Mouse (Mus musculus): ENCODE measurements around the gene Exd1.
A peak's percentile ranks its signal among the peaks of the same experiment; 100 is the strongest.

Exd1 gene

DNA sequence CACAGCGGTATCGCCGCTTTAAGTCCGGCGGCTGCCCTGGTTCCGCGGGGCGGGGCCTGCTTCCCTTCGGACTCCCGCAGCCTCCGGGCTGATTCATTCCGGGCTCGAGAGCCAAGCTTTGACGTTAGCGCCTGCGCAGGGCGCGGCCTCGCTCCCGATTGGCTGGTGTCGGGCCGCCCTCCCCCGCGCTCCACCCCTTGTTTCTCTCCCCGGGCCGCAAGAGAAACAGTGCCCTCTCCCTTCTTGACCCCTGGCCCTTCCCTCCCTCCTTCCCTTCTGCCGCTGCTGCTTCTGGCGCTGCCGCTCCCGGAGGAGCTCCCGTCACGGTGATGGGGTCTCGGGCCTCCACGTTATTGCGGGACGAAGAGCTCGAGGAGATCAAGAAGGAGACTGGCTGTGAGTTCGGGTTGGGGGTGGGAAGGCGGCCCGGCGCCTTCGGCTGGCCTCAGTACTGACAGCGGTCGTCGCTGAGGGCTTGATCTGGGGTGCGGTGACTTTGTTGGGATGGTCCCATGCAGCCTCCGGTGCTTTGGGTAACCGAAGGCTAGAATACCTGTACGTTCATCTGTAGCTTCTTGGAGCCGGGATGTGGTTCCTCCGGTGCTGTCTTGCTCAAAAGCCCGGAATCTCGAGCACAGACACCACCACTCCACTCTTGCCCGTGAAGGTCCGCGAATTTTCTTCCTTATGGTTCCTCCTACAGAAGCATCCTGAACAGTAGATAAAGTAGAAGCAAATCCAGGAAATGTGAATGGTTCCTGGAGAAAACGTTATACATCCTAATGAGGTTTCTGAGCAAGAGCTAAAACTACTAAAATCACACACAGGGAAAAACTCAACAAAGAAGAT is at the start of gene Exd1, which contains the start of gene Chp1:
Exd1 (minus strand) TSS at position 106 of the 849 bp plus-strand sequence.
Chp1 (plus strand) TSS at position 176 of the 849 bp plus-strand sequence.
- peak; percentile 98 for DNase-seq (ENCODE audit: low spot score)

DNA sequence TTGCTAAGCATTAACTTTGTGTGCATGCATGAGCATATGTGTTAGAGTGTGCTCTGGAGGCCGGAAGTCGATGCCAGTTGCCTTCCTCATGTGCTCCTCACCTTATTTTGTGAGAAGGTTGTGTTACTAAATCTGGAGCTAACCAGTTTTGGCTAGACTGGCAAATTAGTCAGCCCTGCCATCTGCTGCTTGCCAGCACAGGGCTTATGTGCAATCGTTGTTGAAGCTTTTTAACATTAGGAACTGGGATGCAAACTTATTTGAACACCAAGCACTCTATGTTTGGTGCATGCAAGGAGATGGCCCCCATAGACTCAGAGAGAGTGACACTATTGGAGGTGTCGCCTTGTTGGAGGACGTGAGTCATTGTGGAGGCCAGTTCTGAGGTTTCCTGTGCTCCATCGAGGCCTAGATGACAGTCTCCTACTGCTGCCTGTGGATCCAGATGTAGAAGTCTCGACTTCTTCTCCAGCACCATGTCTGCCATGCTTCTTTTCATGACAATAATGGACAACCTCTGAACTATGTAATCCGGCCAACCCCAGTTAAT is 49.4 kb upstream of the Exd1 start:
- DNase-seq (ENCODE audit: low spot score), result no peak

DNA sequence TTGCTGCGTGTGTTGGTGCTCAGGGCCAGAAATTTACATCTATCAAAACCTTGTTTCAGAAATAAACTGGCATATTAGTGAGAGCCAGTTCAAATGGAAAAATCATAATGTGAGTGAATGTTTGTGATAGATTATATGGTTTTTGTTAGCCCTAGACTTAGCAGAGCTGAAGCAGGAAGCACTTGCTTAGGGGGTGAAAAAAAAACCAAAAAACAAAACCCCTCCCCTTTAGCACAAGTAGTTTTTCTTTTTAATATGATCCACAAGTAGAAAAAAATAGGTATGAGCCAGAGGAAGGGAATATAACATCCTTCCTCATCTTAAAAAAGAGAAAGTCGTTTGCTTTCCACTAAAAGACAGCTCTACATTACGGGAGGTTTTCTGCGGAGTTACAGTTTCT is 47.9 kb upstream of the Exd1 start:
- DNase-seq (ENCODE audit: low spot score), result no peak

DNA sequence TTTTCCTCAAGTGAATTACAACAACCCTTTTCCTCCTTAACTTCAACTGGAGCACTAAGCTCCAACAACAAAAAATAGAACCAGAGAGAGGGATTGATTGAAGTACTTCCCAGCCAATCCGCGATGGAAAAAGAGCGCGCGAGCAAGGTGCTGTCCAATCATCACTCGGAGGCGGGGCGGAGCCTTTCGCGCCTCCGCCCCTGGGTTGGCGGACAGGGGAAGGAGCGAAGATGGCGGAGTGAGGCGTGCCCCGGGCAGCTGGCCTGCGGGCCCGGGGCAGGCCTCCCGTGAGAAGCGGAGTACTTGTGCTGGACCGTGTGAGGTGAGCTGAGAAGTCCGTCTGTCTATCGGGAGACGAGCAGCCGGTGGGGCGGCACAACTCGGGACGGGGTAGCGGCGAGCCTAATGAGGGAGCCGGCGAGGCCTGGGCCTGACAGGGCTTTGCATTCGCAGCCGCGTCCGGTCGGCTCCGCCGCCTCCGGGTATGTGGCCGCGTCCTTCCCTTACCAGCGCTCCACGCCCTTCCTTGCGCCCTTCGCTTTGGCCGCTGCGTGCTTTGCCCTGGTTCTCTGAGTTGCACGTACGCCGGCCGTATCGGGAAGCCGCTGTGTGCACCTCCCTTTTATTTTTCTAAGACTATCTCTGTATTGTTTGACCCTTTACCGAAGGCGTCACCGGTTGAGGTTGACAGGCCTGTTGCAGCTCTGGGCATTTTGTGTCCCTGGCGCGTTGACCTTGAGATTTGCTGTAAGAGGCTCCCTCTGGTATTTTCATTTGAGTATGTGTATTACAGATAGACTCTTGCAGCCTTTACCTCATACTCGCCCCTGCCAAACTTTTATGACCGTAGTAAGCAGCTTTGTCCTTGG is 46.9 kb upstream of the Exd1 start:
- DNase-seq (ENCODE audit: low spot score), result peak; percentile 97

DNA sequence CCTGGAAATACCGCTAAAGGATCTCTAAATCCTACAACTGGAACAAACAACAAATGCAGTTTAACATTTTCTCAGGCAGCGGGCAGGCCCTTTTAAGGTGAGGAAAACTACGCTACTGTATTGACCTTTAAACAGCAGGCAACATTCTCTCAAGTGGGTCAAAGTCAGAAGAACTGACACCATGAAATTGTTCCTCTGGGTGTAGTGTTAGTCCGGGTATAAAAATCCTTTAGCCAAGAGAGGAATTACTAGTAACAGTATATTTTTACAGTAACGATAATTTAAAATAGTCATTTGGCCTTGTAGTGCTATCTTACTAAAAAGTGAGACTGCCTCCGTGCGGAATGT is 46.3 kb upstream of the Exd1 start:
- no peak for DNase-seq (ENCODE audit: low spot score)

DNA sequence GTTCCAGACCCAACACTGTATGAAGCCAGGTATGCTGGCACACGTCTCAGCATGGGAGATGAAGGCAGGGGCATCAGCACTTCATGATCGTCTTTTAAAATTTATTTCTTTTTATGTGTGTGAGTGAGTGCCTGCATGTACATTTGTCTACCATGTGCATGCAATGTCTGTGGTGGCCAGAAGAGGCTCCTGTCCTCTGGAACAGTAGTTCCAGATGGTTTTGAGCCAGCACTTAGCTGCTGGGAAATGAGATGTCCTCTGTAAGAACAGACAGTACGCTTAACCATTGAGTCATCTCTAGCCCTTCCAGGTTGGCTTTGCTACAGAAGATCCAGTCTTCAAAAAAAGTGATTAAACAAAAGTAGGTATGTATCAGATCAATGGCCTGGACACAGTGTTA is 43.8 kb upstream of the Exd1 start:
- DNase-seq (ENCODE audit: low spot score), result no peak

GRCm38 (mm10) chr2:119587383-119587782 is 40.0 kb upstream of the Exd1 start:
- peak; percentile 49 for DNase-seq (ENCODE audit: low spot score)

DNA sequence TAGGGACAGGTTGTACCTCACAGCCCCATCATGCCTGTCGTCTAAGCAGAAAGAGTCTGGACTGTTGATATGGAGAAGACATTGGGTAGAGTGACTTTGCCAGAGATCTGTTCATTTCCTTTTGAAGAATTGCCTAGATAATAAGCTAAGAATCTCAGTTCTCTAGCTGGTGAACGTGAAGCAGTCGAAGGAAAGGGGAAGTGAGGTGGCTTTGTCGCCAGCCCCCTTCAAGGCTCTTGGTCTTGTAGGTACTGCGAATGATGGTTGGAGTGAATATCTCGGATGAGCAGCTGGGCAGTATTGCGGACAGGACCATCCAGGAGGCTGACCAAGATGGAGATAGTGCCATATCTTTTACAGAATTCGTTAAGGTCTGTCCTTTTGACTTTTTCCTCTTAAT is 36.9 kb upstream of the Exd1 start:
- DNase-seq (ENCODE audit: low spot score), result no peak

GRCm38 (mm10) chr2:119583439-119583838 is 36.0 kb upstream of the Exd1 start:
- no peak for DNase-seq (ENCODE audit: low spot score)

DNA sequence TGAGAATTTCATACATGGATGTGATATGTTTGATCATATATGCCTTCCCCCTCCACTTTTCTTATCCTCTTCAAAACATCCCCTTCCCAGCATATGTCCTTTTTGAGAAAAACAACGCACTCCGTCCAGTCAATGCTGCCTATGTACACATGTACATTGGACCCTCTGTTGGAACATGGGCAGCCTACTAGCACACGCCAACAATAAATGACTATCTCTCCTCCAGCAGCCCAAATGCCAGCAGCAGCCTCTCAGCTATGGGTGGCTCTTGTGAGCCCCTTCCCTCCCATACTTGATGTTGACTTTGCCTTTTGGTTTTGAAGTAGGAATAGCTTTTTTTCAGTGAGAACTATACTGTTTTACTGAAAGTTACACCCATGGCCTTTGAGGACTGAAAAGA is 34.1 kb upstream of the Exd1 start:
- no peak for DNase-seq (ENCODE audit: low spot score)

DNA sequence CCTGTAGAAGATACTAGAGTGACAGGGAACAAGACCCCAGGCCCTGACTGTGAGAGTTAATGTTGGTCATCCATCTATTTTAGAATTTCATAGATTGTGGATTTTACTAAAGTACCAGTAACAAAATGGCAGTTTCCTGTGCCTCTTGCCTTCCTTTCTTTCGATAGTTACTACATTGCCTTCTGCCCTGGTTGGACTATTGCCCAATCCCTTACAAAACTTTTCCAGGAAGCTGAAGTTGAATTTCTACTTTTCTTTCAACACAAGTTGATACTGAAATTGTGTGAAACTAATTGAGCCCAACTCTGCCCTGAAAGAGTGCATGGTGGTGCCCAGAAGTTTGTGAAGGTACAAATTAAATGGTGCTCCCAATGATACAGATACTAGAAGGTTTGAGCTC is 25.0 kb upstream of the Exd1 start:
- no peak for DNase-seq (ENCODE audit: low spot score)

- no peak for DNase-seq (ENCODE audit: low spot score)
Measured at GRCm38 (mm10) chr2:119566182-119566855, 18.9 kb upstream of the Exd1 start.

DNA sequence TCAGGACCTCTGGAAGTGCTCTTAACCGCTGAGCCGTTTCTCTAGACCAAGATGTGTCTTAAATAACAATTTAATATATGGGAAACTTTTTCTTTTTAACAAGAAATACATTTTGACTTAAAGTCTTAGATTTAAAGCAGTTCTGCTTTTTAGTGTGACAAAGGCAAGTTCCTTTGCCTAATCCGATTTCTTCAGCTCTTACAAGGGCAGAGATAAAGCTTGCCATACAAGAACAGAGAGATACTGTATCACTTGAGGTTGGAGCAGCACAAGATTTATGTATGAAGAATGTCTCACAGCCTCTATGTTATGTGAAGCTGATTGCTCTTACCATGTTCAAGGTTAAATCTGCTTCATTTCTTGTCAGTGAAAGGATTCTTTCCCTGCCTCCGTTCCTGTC is 17.9 kb upstream of the Exd1 start:
- DNase-seq (ENCODE audit: low spot score), result no peak

GRCm38 (mm10) chr2:119561794-119562193 is 14.4 kb upstream of the Exd1 start:
- no peak for DNase-seq (ENCODE audit: low spot score)

GRCm38 (mm10) chr2:119558737-119559340 is 11.4 kb upstream of the Exd1 start:
- DNase-seq (ENCODE audit: low spot score), result no peak

DNA sequence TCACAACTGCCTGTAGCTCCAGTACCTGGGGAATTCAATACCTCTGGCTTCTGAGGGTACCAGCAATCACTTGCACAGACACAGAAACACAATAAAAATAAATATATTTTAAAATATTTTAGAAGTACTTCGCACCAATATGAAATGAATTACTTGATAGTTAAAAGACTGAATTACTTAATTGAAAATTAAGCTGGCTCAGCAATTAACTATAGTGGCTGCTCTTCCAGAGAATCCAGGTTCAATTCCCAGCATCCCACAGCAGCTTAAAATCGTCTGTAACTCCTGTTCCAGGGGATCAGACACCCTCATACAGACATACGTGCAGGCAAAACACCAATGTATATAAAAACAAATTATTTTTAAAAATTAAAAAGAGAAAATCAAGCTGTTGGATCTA is 10.6 kb upstream of the Exd1 start:
- no peak for DNase-seq (ENCODE audit: low spot score)

DNA sequence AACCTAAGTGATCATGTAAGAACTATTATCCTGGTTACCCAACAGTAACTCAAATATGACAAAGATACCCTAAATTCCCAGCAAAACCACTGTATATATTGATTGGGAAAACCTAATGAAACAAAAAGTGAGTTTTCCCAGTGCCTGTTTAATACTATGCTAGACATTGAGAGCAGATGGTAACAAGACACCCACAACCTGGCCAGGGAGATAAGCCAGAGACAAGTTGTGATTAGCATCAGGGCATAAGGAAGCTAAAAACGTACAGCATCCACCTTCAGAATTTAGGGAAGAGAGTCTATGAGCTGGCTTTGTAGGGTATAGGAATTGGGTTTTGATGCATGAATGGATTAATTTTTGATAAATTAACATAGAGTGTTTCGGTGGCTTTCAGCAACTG is 2.3 kb upstream of the Exd1 start:
- DNase-seq (ENCODE audit: low spot score), result no peak

DNA sequence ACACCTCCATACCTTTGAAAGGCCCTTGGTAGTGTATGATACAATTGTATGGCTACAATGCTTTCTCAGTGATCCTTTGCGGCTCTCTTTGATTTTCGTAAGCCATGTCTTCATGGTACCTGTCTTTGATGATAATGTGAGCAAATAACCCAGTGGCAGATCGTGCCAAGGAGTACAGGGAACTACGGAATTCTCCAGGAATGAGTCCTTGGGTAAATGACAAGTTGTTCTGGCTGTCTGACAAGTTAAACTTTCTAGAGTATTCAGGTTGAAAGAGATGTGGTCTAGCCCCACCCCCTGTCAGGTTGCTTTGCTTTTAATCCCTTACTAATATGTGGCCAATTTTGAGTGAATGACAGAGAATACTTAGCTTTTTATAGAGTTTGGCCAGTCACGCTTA is 1.3 kb upstream of the Exd1 start:
- no peak for DNase-seq (ENCODE audit: low spot score)

- no peak for DNase-seq (ENCODE audit: low spot score)
Measured at GRCm38 (mm10) chr2:119548371-119548660, 889 bp upstream of the Exd1 start.

- DNase-seq (ENCODE audit: low spot score), result peak; percentile 81
Measured at GRCm38 (mm10) chr2:119546848-119547521, 442 bp downstream of the Exd1 start.

- DNase-seq (ENCODE audit: low spot score), result no peak
Measured at GRCm38 (mm10) chr2:119543656-119544055, 3.8 kb downstream of the Exd1 start.

- peak; percentile 51 for DNase-seq (ENCODE audit: low spot score)
Measured at GRCm38 (mm10) chr2:119542106-119542505, 5.3 kb downstream of the Exd1 start.
